Mouse (Mus musculus) left cerebral cortex, postnatal 36 days (tissue): Measurements from ENCODE around the gene Rpl12. TPM values are rescaled to one million over a fixed set of nuclear protein-coding genes. Genes with fewer than 3 reads are reported as not detected.
A peak's percentile ranks its signal among the peaks of the same experiment; 100 is the strongest.

Experiments
- DNase-seq, 2 experiments: peaks; one replicate each; pipeline ENCODE4 v3.0.0; 2021 to 2022; ENCODE audit warnings: low spot score in 2 of 2, mixed read lengths in 1 of 2
- intact Hi-C: fragments of 180-260 bp; cut with DNase I; formaldehyde crosslinking; loops from one replicate; pipeline ENCODE4 v1.15.1; 2025
- total RNA-seq, 2 experiments: library from RNA; stranded (reverse); gene quantifications; 2 replicates each; pipeline ENCODE4 v1.2.3; 2021

Rpl12 gene
- total RNA-seq, 2 experiments from 2014 or later: 107 to 115 TPM

- no peak for DNase-seq
- intact Hi-C loops: no loop called here
Observed at GRCm38 (mm10) chr2:32931730-32932129, 29.6 kb upstream of the Rpl12 start.

- no peak for DNase-seq
- intact Hi-C loops: no loop called here
Observed at GRCm38 (mm10) chr2:32938741-32939140, 22.6 kb upstream of the Rpl12 start.

GRCm38 (mm10) chr2:32939418-32939817 lies 21.9 kb upstream of the Rpl12 start:
- DNase-seq: no peak
- intact Hi-C loops: no loop called here

- intact Hi-C loops: no loop called here
- no peak for DNase-seq
Observed at GRCm38 (mm10) chr2:32940483-32940882, 20.9 kb upstream of the Rpl12 start.

GRCm38 (mm10) chr2:32947454-32947853 lies 13.9 kb upstream of the Rpl12 start:
- DNase-seq: no peak
- intact Hi-C loops: no loop called here

- intact Hi-C loops: no loop called here
- no peak for DNase-seq
Observed at GRCm38 (mm10) chr2:32954581-32954980, 6.8 kb upstream of the Rpl12 start.

- intact Hi-C loops: no loop called here
- no peak for DNase-seq
Observed at GRCm38 (mm10) chr2:32957344-32957743, 4.0 kb upstream of the Rpl12 start.

- intact Hi-C loops: no loop called here
- no peak for DNase-seq
Observed at GRCm38 (mm10) chr2:32960273-32960672, 1.1 kb upstream of the Rpl12 start.

- intact Hi-C loops: no loop called here
Observed at GRCm38 (mm10) chr2:32962062-32962874, 909 bp downstream of the Rpl12 start.

GRCm38 (mm10) chr2:32962875-32963220 lies 1.5 kb downstream of the Rpl12 start:
- intact Hi-C loops: no loop called here
- no peak for DNase-seq

More at GRCm38 (mm10) chr2:32962062-32962874, 909 bp downstream of the Rpl12 start:
- peak in 1 of 2 experiments; percentile 49 for DNase-seq

- intact Hi-C loops: no loop called here
Observed at GRCm38 (mm10) chr2:32963544-32963943, 2.2 kb downstream of the Rpl12 start.

GRCm38 (mm10) chr2:32963981-32964380 lies 2.6 kb downstream of the Rpl12 start:
- DNase-seq: no peak
- intact Hi-C loops: no loop called here

More at GRCm38 (mm10) chr2:32963544-32963943, 2.2 kb downstream of the Rpl12 start:
- no peak for DNase-seq

- DNase-seq: no peak
- intact Hi-C loops: no loop called here
Observed at GRCm38 (mm10) chr2:32964659-32965457, 3.5 kb downstream of the Rpl12 start.

- intact Hi-C loops: no loop called here
- DNase-seq: no peak
Observed at GRCm38 (mm10) chr2:32965511-32966183, 4.3 kb downstream of the Rpl12 start.

GRCm38 (mm10) chr2:32966184-32966688 lies 4.9 kb downstream of the Rpl12 start:
- DNase-seq: no peak
- intact Hi-C loops: no loop called here

- DNase-seq: peak; percentile 92 to 94
- intact Hi-C loops: no loop called here
Observed at GRCm38 (mm10) chr2:32966689-32967631, 5.6 kb downstream of the Rpl12 start.

- DNase-seq: no peak
- intact Hi-C loops: no loop called here
Observed at GRCm38 (mm10) chr2:32968024-32968614, 6.8 kb downstream of the Rpl12 start.

GRCm38 (mm10) chr2:32969326-32969725 lies 8.0 kb downstream of the Rpl12 start:
- intact Hi-C loops: no loop called here
- DNase-seq: no peak

GRCm38 (mm10) chr2:32971235-32971634 lies 9.9 kb downstream of the Rpl12 start:
- no peak for DNase-seq
- intact Hi-C loops: no loop called here
